Mouse (Mus musculus) midbrain, embryonic 10.5 days (tissue): ENCODE measurements around the gene Trpm3. TPM values are rescaled to one million over a fixed set of nuclear protein-coding genes. Genes with fewer than 3 reads are reported as not detected.

Source experiments
- DNase-seq: peaks from one replicate; pipeline ENCODE4 v3.0.0-alpha.2; 2017; ENCODE audit warnings: low spot score
- H3K27ac ChIP-seq: fragments of 300-500 bp; sonication (generic); replicated peaks from 2 replicates; pipeline ENCODE4 v1.5.1; 2016; ENCODE audit warnings: mild to moderate bottlenecking
- H3K27me3 ChIP-seq: fragments of 300-500 bp; sonication (generic); 2 replicates; pipeline ENCODE4 v1.6.1; 2016; ENCODE audit warnings: low read depth, mild to moderate bottlenecking; ENCODE audit not compliant: poor library complexity, severe bottlenecking
- H3K36me3 ChIP-seq: fragments of 300-500 bp; sonication (generic); 2 replicates; pipeline ENCODE4 v1.6.1; 2016; ENCODE audit warnings: mild to moderate bottlenecking, moderate library complexity
- H3K4me1 ChIP-seq: fragments of 300-500 bp; sonication (generic); 2 replicates; pipeline ENCODE4 v1.6.1; 2016
- H3K4me3 ChIP-seq: fragments of 300-500 bp; sonication (generic); 2 replicates; pipeline ENCODE4 v1.5.1; 2016; ENCODE audit warnings: mild to moderate bottlenecking, moderate library complexity
- H3K9me3 ChIP-seq: fragments of 300-500 bp; sonication (generic); replicated peaks from 2 replicates; pipeline ENCODE4 v1.6.1; 2016; ENCODE audit warnings: mild to moderate bottlenecking
- WGBS: fragments of 180-500 bp; shearing (Covaris S2); methylation state at CpG from one replicate; pipeline ENCODE4 v1.1.7; 2016; 5-methylcytosine and 5-hydroxymethylcytosine counted together
- polyA plus RNA-seq: library from polyadenylated mRNA; unstranded; fragments of >200 nt; fragmentation: Nextera tagmentation; extraction: Ambion mirVana; gene quantifications from 2 replicates; pipeline ENCODE4 v1.2.1, GENCODE M21; 2016

Gene Trpm3
- polyA plus RNA-seq, 1 experiment from 2014 or later: 4.4 TPM

DNA sequence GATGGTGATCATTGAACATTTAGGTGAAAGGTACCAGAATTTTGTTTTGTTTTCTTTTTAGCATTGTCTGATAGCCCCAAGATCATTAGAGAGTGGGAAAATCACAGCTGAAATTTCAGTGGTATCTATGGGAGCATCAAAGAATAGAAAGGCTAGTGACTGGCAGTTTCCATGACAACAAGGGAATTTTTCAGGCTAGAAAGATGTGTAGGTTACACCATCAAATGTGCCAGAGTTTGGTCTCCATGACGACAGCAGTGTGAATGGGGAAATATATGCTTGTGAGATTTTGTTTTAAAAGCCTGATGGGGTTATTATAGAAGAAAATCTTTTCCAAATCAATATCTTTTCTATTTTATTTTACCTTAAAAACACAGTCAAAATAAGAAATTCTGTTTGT, 50.9 kb downstream of the Trpm3 start:
- no peak for DNase-seq
- H3K36me3 ChIP-seq: no peaks in the 10 kb centered on the region
- no peaks in the 10 kb centered on the region for H3K27me3 ChIP-seq
- H3K4me1 ChIP-seq: peaks cover 4% of the 10 kb centered on the region; the same call in 1 of the 2 replicates
- H3K9me3 ChIP-seq: no peaks in the 10 kb centered on the region
- no peak overlapping the region for H3K4me3 ChIP-seq
- H3K27ac ChIP-seq: no peak overlapping the region
- WGBS: 68% methylated on average over 1 of the region's 1 CpGs

DNA sequence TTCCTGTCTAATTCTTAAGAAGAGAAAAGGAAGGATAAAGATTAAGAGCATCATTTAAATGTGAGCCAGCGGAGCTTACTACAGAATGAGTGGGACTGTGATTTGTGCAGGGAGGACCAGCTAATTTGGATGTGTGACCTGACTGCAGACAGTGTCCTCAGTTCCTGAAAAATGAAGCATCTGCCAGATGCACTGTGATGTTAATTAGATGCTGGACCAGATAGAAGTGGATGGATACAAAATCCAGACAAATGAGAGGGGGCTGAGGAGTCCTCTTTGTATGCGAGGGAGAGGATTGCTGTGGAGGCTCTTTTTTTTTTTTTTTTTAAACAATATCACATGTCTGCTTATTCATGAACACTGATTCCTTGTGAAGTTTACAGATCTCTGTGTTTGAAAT, 83.7 kb downstream of the Trpm3 start:
- 73% methylated on average over 2 of the region's 2 CpGs for WGBS
- Histone ChIP-seq H3K36me3 (no peaks in the 10 kb centered on the region), H3K9me3 (no peaks in the 10 kb centered on the region), H3K4me1 (no peaks in the 10 kb centered on the region), H3K27me3 (no peaks in the 10 kb centered on the region), H3K4me3 (no peak overlapping the region), H3K27ac (no peak overlapping the region)
- DNase-seq: no peak

DNA sequence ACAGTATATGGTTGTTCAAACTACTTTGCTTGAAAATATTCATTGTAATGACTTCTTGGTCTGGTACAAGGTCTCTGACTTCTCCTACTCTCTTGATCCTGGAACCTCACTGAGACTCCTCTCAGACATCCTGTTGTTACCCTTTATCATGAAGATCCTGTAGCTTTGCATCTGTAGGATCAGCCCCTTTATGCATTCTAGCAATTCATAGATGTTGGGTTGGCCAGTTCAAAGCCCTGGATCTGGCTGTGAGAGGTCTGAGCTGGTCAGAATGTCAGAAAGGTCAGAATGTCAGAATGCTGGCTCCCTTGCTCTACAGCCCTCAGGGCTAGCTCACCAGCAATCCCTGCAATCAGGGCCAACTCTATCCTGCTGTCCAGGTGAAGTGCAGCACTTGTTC, 95.3 kb downstream of the Trpm3 start:
- no peak overlapping the region for H3K27ac ChIP-seq
- H3K4me3 ChIP-seq: no peak overlapping the region
- no peaks in the 10 kb centered on the region for H3K27me3 ChIP-seq
- no peak for DNase-seq
- no peaks in the 10 kb centered on the region for H3K36me3 ChIP-seq
- H3K9me3 ChIP-seq: no peaks in the 10 kb centered on the region
- no peaks in the 10 kb centered on the region for H3K4me1 ChIP-seq

DNA sequence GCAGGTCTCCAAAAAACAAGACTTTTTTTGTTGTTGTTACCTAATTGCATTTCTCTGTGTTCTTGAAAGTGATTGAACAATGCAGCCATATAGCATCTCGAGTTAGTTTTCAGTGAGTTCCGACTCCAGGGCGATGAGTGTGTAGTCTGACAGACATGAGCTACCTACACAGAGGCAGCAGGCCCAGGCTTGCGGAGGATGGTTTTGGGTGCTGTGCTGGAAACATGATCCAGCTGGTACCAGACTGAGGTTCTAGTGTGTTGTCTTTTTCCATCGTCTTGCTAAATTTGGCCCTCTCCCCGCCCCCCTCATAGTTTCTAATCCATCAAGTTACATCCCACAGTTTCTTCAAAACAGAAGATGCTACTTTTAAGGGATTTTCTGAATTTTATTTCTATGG, 110.2 kb downstream of the Trpm3 start:
- no peaks in the 10 kb centered on the region for H3K27me3 ChIP-seq
- WGBS: 85% methylated on average over 6 of the region's 6 CpGs
- H3K9me3 ChIP-seq: no peaks in the 10 kb centered on the region
- DNase-seq: no peak
- H3K4me3 ChIP-seq: no peak overlapping the region
- no peak overlapping the region for H3K27ac ChIP-seq
- H3K36me3 ChIP-seq: no peaks in the 10 kb centered on the region
- H3K4me1 ChIP-seq: no peaks in the 10 kb centered on the region

DNA sequence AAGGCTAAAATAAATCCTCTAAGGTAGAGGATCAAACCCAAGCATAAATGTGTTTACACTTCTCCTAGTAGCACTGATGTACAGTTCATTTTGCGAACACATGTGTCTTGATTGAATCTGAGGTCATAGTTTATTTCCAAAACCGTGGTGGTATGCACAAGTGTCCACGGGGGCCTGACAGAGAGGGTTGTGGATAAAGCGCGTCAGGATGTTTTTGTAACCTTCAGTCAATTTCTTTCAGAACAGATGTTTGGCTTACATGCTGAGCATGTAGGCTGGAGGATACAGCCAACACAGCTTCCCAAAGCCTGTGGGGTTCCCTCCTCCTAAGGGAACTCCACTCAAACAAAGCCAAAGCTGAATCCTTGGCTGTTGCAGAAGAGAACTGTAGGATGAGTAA, 134.1 kb downstream of the Trpm3 start:
- no peaks in the 10 kb centered on the region for H3K27me3 ChIP-seq
- DNase-seq: no peak
- no peaks in the 10 kb centered on the region for H3K36me3 ChIP-seq
- H3K27ac ChIP-seq: no peak overlapping the region
- 69% methylated on average over 5 of the region's 5 CpGs for WGBS
- no peak overlapping the region for H3K4me3 ChIP-seq
- no peaks in the 10 kb centered on the region for H3K4me1 ChIP-seq
- H3K9me3 ChIP-seq: no peaks in the 10 kb centered on the region

DNA sequence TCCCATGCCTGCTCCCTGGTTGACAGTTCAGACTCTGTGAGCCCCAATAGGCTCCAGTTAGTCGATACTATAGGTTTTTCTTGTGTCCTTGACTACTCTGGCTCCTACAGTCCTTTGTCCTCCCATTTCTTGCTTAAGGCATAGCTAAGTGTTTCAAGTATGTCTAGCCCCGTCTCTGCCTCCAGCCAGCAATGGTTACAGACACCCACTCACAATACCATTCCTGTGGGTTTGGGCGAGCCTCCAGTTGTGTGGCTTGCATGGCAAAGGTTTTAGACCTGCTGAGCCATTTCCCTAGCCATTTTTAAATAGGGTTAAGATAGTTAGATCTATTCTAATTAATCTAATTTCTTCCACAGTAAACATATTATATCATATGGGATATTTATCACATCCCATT, 145.8 kb downstream of the Trpm3 start:
- H3K9me3 ChIP-seq: no peaks in the 10 kb centered on the region
- H3K36me3 ChIP-seq: no peaks in the 10 kb centered on the region
- H3K27ac ChIP-seq: no peak overlapping the region
- DNase-seq: no peak
- no peaks in the 10 kb centered on the region for H3K4me1 ChIP-seq
- WGBS: 89% methylated on average over 3 of the region's 3 CpGs
- no peak overlapping the region for H3K4me3 ChIP-seq
- no peaks in the 10 kb centered on the region for H3K27me3 ChIP-seq

DNA sequence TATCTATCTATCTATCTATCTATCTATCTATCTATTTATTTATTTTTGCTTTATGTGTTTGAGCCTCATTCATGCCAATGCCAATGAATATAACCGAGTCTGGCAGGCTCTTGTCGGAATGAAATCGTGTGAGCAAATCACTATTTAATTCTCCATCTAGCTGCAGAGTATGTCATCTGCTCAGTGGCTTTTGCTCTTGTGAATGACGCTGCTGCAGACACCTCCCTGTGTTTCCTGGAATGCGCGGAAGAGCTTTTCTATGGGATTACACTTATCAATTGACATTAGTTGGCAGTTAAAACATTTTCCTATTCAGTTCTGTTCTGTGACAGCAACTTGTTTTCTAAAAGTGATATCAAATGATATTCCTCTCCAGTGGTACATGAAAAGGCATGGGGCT, 153.8 kb downstream of the Trpm3 start:
- no peaks in the 10 kb centered on the region for H3K4me1 ChIP-seq
- H3K27ac ChIP-seq: no peak overlapping the region
- DNase-seq: no peak
- no peak overlapping the region for H3K4me3 ChIP-seq
- 80% methylated on average over 6 of the region's 6 CpGs for WGBS
- H3K9me3 ChIP-seq: no peaks in the 10 kb centered on the region
- H3K27me3 ChIP-seq: no peaks in the 10 kb centered on the region
- no peaks in the 10 kb centered on the region for H3K36me3 ChIP-seq

DNA sequence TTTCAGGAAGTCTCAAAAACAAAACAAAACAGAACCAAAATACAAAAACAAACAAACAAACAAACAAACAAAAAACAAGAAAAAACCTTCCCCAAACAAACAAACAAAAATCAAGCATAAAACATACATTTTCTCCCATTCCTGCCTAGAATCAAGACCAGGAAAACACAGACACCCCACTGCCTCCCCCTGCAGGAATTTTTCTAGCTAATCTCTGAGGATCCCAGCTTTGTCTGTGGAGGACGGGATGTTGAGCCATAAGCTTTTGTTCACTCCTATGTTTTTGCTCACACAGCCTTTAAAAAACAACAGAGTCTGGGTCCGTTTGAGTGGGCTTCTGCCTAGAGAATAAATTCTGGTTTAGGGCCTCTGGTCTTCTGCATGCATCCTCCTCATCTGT, 162.1 kb downstream of the Trpm3 start:
- H3K27me3 ChIP-seq: no peaks in the 10 kb centered on the region
- DNase-seq: no peak
- no peak overlapping the region for H3K4me3 ChIP-seq
- no peaks in the 10 kb centered on the region for H3K36me3 ChIP-seq
- WGBS: 34% methylated on average over 2 of the region's 2 CpGs
- no peak overlapping the region for H3K27ac ChIP-seq
- no peaks in the 10 kb centered on the region for H3K9me3 ChIP-seq
- peaks cover 14% of the 10 kb centered on the region for H3K4me1 ChIP-seq

DNA sequence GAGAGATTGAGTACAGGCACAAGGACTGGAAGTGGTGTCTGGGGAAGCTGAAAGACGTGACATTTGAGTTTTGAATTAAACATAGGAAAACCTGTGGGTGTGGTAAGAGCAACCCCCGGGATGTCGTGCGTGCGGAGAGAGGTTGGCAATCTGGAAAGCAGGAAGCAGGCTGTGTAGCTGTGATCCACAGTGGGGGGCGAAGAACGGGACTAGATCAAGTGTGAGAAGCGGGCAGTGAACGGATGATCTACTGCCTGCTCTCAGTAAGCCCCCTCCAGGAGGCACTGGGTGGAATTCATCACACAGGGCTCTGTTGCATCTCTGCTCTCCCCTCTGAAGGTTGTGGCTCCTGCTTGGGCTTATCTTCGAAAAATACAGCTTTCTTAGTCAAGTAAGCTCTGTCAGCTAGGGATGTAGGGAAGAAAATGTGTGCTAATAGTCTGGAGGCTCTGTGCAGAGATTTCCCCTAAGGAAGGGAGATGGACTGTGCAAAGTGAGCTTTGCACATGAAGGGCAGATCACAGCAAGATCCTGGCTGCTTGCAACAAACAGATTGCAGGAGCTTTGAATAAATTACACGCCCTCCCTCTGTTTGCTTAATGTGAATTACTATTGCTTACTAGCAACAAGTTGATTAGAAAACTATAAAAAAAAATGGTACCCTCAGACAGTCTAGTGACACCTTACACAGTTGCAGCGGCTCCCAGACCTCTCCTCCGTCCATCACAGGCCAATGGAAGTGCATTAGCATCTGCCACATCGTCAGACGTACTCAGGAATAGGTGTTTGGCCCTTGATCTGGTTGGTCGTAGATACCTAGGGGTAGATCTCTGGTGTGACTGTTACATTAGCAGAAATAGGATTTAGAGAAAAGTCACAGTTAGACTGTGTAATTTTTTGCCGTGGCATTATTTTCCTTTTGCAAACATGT, 164.4 kb downstream of the Trpm3 start:
- DNase-seq: peak; percentile 16
- Histone ChIP-seq H3K4me3 (no peak overlapping the region), H3K27me3 (no peaks in the 10 kb centered on the region), H3K27ac (no peak overlapping the region), H3K9me3 (no peaks in the 10 kb centered on the region), H3K4me1 (peaks cover 14% of the 10 kb centered on the region), H3K36me3 (no peaks in the 10 kb centered on the region)
- WGBS: 21% methylated on average over 17 of the region's 17 CpGs

DNA sequence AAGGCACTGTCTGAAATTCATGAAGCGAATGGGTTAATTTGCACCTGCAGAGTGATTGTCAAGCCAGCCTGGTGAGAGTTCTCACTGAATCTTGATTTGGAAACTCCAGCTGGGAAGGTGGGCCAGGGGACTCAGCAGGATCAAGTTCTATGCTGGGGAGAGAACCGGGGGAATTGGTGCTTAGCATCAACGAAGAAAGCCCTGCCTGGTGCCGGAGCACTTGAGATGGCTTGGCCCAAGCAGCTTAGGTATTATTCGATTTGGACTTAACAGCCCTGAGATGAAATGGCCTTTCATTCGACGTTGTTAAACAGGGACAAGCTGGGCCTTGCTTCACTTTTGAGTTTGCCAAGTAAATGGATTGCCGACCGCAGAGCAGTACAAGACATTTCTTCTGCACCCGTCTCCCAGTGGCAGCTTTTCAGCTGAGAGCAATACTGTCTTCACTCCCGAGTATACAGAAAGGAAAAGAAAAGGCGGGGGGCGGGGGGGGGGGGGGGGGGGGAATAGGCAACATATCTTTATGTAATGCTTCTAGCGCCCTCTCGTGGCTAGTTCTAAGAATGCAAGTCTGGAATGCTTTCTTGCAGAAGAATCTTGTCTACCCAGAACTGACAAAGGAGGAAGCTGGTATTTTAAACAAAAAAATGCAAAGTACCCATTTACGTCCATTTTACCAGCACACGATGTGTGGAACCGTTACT, 165.3 kb downstream of the Trpm3 start:
- H3K36me3 ChIP-seq: no peaks in the 10 kb centered on the region
- WGBS: 3% methylated on average over 18 of the region's 18 CpGs
- no peaks in the 10 kb centered on the region for H3K27me3 ChIP-seq
- H3K4me3 ChIP-seq: peak overlapping the region; percentile 46
- peaks cover 14% of the 10 kb centered on the region for H3K4me1 ChIP-seq
- peak overlapping the region; percentile 23; the same call in 1 of the 2 replicates for H3K27ac ChIP-seq
- H3K9me3 ChIP-seq: no peaks in the 10 kb centered on the region
- peak; percentile 87 for DNase-seq

DNA sequence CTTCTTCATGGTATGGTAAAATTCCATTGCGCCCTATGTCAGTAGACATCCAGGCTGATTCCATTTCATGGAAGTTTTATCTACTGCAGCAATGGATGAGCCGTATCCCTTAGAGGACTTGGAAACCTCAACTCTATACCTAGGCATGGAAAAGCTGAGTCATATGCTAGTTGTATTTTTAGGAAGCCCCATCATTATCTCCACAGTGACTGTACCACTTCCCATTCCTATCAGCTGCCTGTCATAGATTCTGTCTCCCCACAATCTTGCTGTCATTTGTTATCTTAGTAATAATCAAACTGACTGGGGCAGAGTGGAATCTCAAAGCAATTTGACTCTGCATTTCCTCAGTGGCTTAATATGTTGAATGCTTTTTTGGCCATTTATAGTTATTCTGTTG, 169.2 kb downstream of the Trpm3 start:
- 88% methylated on average over 2 of the region's 2 CpGs for WGBS
- Histone ChIP-seq H3K4me3 (no peak overlapping the region), H3K36me3 (no peaks in the 10 kb centered on the region), H3K27ac (no peak overlapping the region), H3K27me3 (no peaks in the 10 kb centered on the region), H3K9me3 (no peaks in the 10 kb centered on the region), H3K4me1 (peaks cover 11% of the 10 kb centered on the region)
- no peak for DNase-seq

DNA sequence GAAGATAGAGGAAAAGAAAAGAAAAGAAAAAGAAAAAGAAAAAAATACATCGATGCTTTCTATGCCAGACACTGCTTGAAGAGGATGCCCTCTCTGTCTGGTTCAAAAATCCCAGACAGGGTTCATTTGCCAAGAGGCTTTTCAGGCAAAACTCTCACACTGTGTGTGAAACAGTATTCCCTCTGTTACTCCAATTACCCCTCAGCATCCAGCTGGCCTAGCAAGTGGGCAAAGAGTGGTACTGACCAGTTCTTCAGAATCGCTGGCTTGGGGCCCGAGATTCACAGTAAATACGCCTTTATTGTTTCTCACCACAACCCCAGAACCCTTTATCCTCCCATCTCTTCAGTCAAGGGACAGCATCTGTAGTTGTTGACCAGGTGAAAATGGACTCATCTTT, 178.5 kb downstream of the Trpm3 start:
- H3K9me3 ChIP-seq: no peaks in the 10 kb centered on the region
- no peaks in the 10 kb centered on the region for H3K36me3 ChIP-seq
- H3K27me3 ChIP-seq: no peaks in the 10 kb centered on the region
- WGBS: 94% methylated on average over 4 of the region's 4 CpGs
- no peaks in the 10 kb centered on the region for H3K4me1 ChIP-seq
- no peak overlapping the region for H3K27ac ChIP-seq
- no peak for DNase-seq
- H3K4me3 ChIP-seq: no peak overlapping the region

DNA sequence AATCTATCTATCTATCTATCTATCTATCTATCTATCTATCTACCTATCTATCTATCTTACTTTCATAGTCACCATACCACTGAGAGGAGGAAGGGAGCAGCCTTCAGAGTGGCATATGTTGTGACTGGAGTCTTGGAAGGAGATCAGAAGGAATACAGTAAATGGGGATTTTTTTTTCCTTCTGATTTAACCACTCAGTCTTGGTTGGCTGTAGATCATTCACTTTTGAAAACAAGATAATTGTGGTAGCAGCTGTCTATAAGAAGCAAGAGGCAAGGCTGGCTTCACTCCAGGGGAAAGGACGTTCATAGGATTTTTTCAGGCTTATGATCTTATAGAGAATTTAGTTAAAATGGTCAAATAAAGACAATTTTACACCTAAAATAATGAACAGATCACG, 188.0 kb downstream of the Trpm3 start:
- 82% methylated on average over 2 of the region's 2 CpGs for WGBS
- Histone ChIP-seq H3K27ac (no peak overlapping the region), H3K36me3 (no peaks in the 10 kb centered on the region), H3K27me3 (no peaks in the 10 kb centered on the region), H3K4me3 (no peak overlapping the region), H3K9me3 (no peaks in the 10 kb centered on the region), H3K4me1 (no peaks in the 10 kb centered on the region)
- DNase-seq: no peak
